Mouse (Mus musculus): ENCODE measurements around the gene Itpr1. TPM values are rescaled to one million over a fixed set of nuclear protein-coding genes. Genes with fewer than 3 reads are reported as not detected.

The Itpr1 gene
- polyA plus RNA-seq, 1 experiment from 2014 or later: 5.0 TPM

GRCm38 (mm10) chr6:108523956-108524616 is 311.2 kb downstream of the Itpr1 start:
- Histone ChIP-seq H3K9ac (no peak overlapping the region), H3K9me3 (no peaks in the 10 kb centered on the region), H3K4me2 (no peak overlapping the region), H3K4me3 (no peak overlapping the region), H3K27me3 (no peaks in the 10 kb centered on the region), H3K36me3 (no peaks in the 10 kb centered on the region), H3K4me1 (replicated peaks) (no peaks in the 10 kb centered on the region), H3K27ac (replicated peaks) (no peak overlapping the region)
- ATAC-seq (ENCODE audit: low FRiP score, low read depth): no peak
- 94% methylated on average over 16 of the region's 16 CpGs for WGBS

GRCm38 (mm10) chr6:108524617-108525010 is 311.7 kb downstream of the Itpr1 start:
- Histone ChIP-seq H3K27me3 (no peaks in the 10 kb centered on the region), H3K27ac (replicated peaks) (no peak overlapping the region), H3K4me2 (no peak overlapping the region), H3K9me3 (no peaks in the 10 kb centered on the region), H3K4me1 (replicated peaks) (no peaks in the 10 kb centered on the region), H3K36me3 (no peaks in the 10 kb centered on the region), H3K9ac (no peak overlapping the region), H3K4me3 (no peak overlapping the region)
- no peak for ATAC-seq (ENCODE audit: low FRiP score, low read depth)
- WGBS: 88% methylated on average over 10 of the region's 10 CpGs

- ATAC-seq (ENCODE audit: low FRiP score, low read depth): no peak
- WGBS: 84% methylated on average over 3 of the region's 3 CpGs
- Histone ChIP-seq H3K4me2 (no peak overlapping the region), H3K4me3 (no peak overlapping the region), H3K27ac (replicated peaks) (no peak overlapping the region), H3K36me3 (no peaks in the 10 kb centered on the region), H3K9ac (no peak overlapping the region), H3K27me3 (no peaks in the 10 kb centered on the region), H3K4me1 (replicated peaks) (peaks cover 15% of the 10 kb centered on the region), H3K9me3 (no peaks in the 10 kb centered on the region)
These were observed 314.7 kb downstream of the Itpr1 start for GRCm38 (mm10) chr6:108527560-108527959.

DNA sequence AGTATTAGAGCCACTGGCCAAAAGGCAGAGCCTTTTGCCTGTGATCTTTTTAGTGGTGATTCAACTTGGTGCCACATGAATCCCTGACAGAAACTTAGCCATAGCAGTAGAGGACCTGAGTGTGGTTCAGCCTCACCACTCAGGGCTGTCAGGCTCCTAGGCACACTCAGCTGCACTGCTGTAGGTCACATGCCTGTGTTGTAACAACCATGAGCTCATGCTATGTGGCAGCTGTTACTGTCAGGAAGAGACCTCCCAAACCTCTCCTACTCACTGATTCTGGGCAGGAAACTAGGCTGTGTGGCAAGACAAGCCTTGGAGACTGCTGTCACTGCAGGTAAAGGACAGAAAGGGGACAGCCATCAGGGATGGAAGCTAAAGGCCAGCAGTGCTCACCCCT is 315.1 kb downstream of the Itpr1 start:
- H3K27ac ChIP-seq (replicated peaks): no peak overlapping the region
- no peak for ATAC-seq (ENCODE audit: low FRiP score, low read depth)

GRCm38 (mm10) chr6:108529150-108529549 is 316.3 kb downstream of the Itpr1 start:
- Histone ChIP-seq H3K9ac (no peak overlapping the region), H3K36me3 (no peaks in the 10 kb centered on the region), H3K4me2 (no peak overlapping the region), H3K4me3 (no peak overlapping the region), H3K27me3 (no peaks in the 10 kb centered on the region), H3K4me1 (replicated peaks) (peaks cover 15% of the 10 kb centered on the region), H3K9me3 (no peaks in the 10 kb centered on the region), H3K27ac (replicated peaks) (no peak overlapping the region)
- WGBS: 81% methylated on average over 3 of the region's 3 CpGs
- no peak for ATAC-seq (ENCODE audit: low FRiP score, low read depth)

More for the DNA sequence above, 315.1 kb downstream of the Itpr1 start:
- Histone ChIP-seq H3K4me2 (no peak overlapping the region), H3K9ac (no peak overlapping the region), H3K27me3 (no peaks in the 10 kb centered on the region), H3K4me1 (replicated peaks) (peaks cover 15% of the 10 kb centered on the region), H3K9me3 (no peaks in the 10 kb centered on the region), H3K36me3 (no peaks in the 10 kb centered on the region), H3K4me3 (no peak overlapping the region)

DNA sequence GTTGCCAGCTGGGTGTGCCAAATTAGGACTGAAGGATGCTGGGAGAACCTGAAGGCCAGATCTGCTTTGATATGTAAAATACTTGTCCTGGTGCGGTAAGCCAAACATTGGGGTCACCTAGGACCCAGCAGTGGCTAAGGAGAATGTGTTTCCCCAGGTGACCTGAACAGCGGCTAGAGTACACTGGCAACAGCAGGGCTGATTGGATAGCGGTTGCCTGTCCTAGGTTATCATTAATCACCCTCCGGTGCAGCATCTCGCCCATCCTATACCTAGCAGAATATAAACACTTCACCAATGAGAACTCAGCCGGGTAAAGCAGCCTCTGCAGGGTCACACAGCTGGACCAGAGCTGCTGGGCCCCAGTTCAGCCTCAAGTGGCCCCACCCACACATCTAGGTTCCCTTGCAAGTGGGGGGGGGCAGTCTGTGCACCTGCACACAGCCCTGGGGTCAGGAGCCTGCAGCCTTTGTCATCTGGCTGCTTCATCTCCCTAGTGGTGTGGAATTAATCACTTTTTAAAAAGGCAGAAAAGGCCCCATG is 318.0 kb downstream of the Itpr1 start:
- H3K4me3 ChIP-seq: no peak overlapping the region
- peak; percentile 57 for ATAC-seq (ENCODE audit: low FRiP score, low read depth)
- H3K27ac ChIP-seq (replicated peaks): no peak overlapping the region
- no peak overlapping the region for H3K9ac ChIP-seq
- H3K9me3 ChIP-seq: no peaks in the 10 kb centered on the region
- H3K4me2 ChIP-seq: no peak overlapping the region
- 27% methylated on average over 6 of the region's 6 CpGs for WGBS
- peaks cover 15% of the 10 kb centered on the region for H3K4me1 ChIP-seq (replicated peaks)
- no peaks in the 10 kb centered on the region for H3K36me3 ChIP-seq
- H3K27me3 ChIP-seq: no peaks in the 10 kb centered on the region

GRCm38 (mm10) chr6:108531324-108532311 is 318.7 kb downstream of the Itpr1 start:
- Histone ChIP-seq H3K4me1 (replicated peaks) (peaks cover 15% of the 10 kb centered on the region), H3K4me3 (no peak overlapping the region), H3K27me3 (no peaks in the 10 kb centered on the region), H3K27ac (replicated peaks) (no peak overlapping the region), H3K4me2 (no peak overlapping the region), H3K36me3 (no peaks in the 10 kb centered on the region), H3K9me3 (no peaks in the 10 kb centered on the region), H3K9ac (no peak overlapping the region)
- ATAC-seq (ENCODE audit: low FRiP score, low read depth): peak; percentile 32; the same call in 1 of the 2 replicates
- 42% methylated on average over 12 of the region's 12 CpGs for WGBS

- Histone ChIP-seq H3K9me3 (no peaks in the 10 kb centered on the region), H3K27me3 (no peaks in the 10 kb centered on the region), H3K9ac (no peak overlapping the region), H3K4me3 (no peak overlapping the region), H3K4me1 (replicated peaks) (peaks cover 15% of the 10 kb centered on the region), H3K4me2 (no peak overlapping the region), H3K27ac (replicated peaks) (no peak overlapping the region), H3K36me3 (no peaks in the 10 kb centered on the region)
- WGBS: 85% methylated on average over 10 of the region's 10 CpGs
- ATAC-seq (ENCODE audit: low FRiP score, low read depth): no peak
These were observed 319.7 kb downstream of the Itpr1 start for GRCm38 (mm10) chr6:108532486-108533179.

DNA sequence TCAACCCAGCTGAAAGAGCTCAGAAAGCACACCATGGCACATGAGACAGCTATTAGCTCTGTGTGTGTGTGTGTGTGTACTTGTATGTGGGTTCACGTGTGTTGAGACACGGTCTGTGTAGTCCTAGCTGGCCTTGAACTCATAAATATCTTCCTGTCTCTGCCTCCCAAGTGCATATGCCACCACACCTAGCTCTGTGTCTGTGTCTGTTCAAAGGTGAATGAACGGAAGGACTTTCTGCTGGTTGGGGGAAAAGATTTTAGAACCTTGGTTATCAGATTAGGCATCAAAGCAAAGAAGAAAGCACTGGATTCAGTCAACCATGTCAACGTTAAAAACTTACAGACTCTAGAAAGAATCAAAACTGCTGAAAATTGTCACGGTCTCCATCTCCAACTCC is 321.2 kb downstream of the Itpr1 start:
- Histone ChIP-seq H3K36me3 (no peaks in the 10 kb centered on the region), H3K9ac (no peak overlapping the region), H3K4me1 (replicated peaks) (peaks cover 15% of the 10 kb centered on the region), H3K27ac (replicated peaks) (no peak overlapping the region), H3K27me3 (no peaks in the 10 kb centered on the region), H3K4me2 (no peak overlapping the region), H3K9me3 (no peaks in the 10 kb centered on the region), H3K4me3 (no peak overlapping the region)
- no peak for ATAC-seq (ENCODE audit: low FRiP score, low read depth)
- 92% methylated on average over 5 of the region's 5 CpGs for WGBS

DNA sequence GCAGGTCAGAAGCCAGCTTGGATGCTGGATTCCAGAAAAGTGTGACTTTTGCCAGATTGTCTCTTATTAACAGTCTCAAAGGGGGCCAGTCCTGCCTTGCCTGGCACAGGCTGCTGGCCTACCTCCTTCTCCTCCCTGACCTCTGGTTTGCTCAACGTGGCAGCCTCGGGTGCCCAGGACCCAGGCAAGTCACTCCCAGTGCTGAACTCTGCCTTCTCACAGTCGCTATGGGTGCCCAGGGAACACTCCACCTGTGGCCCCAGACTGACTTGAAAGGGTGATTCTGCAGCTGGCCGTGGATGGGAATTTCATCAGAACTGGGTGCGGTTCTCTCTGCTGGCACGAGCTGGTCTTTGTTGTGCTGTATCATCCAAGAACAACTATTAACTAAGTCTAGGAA is 321.7 kb downstream of the Itpr1 start:
- H3K9me3 ChIP-seq: no peaks in the 10 kb centered on the region
- no peak overlapping the region for H3K4me3 ChIP-seq
- H3K4me2 ChIP-seq: no peak overlapping the region
- H3K27ac ChIP-seq (replicated peaks): no peak overlapping the region
- peaks cover 15% of the 10 kb centered on the region for H3K4me1 ChIP-seq (replicated peaks)
- WGBS: 88% methylated on average over 6 of the region's 6 CpGs
- H3K27me3 ChIP-seq: no peaks in the 10 kb centered on the region
- ATAC-seq (ENCODE audit: low FRiP score, low read depth): no peak
- no peak overlapping the region for H3K9ac ChIP-seq
- H3K36me3 ChIP-seq: no peaks in the 10 kb centered on the region

GRCm38 (mm10) chr6:108535309-108535708 is 322.4 kb downstream of the Itpr1 start:
- 97% methylated on average over 4 of the region's 4 CpGs for WGBS
- no peak for ATAC-seq (ENCODE audit: low FRiP score, low read depth)
- Histone ChIP-seq H3K9ac (no peak overlapping the region), H3K27me3 (no peaks in the 10 kb centered on the region), H3K9me3 (no peaks in the 10 kb centered on the region), H3K27ac (replicated peaks) (no peak overlapping the region), H3K4me2 (no peak overlapping the region), H3K4me3 (no peak overlapping the region), H3K36me3 (no peaks in the 10 kb centered on the region), H3K4me1 (replicated peaks) (peaks cover 15% of the 10 kb centered on the region)
